Mouse (Mus musculus) limb, embryonic 14.5 days (tissue): Measurements from ENCODE around the gene Cabp2. TPM values are rescaled to one million over a fixed set of nuclear protein-coding genes. Genes with fewer than 3 reads are reported as not detected.

Experiments used
- ATAC-seq: fragments of 200-750 bp; cut with Nextera tagmentation; 2 replicates; pipeline ENCODE4 v1.8.0; 2017; ENCODE audit warnings: low read depth, moderate number of reproducible peaks, moderate TSS enrichment; ENCODE audit not compliant: low FRiP score
- DNase-seq: peaks from one replicate; pipeline ENCODE4 v3.0.0-alpha.2; 2015; ENCODE audit warnings: low spot score
- H3K27ac ChIP-seq: fragments of 300-500 bp; sonication (generic); replicated peaks from 2 replicates; pipeline ENCODE4 v1.5.1; 2014; ENCODE audit warnings: low read depth, mild to moderate bottlenecking, low read length, moderate library complexity, mixed read lengths
- H3K27me3 ChIP-seq: fragments of 300-500 bp; sonication (generic); 2 replicates; pipeline ENCODE4 v1.6.1; 2014; ENCODE audit warnings: low read length, mixed read lengths; ENCODE audit not compliant: control insufficient read depth, insufficient read depth
- H3K36me3 ChIP-seq: fragments of 300-500 bp; sonication (generic); 2 replicates; pipeline ENCODE4 v1.6.1; 2014; ENCODE audit warnings: mild to moderate bottlenecking, low read length, moderate library complexity, mixed read lengths; ENCODE audit not compliant: control insufficient read depth, insufficient read depth
- H3K4me1 ChIP-seq: fragments of 300-500 bp; sonication (generic); 2 replicates; pipeline ENCODE4 v1.6.1; 2014; ENCODE audit warnings: antibody characterized with exemption, low read length, mixed read lengths; ENCODE audit not compliant: control insufficient read depth, insufficient read depth
- H3K4me2 ChIP-seq: fragments of 300-500 bp; sonication (generic); replicated peaks from 2 replicates; pipeline ENCODE4 v1.6.1; 2014; ENCODE audit warnings: low read depth, mild to moderate bottlenecking, low read length, moderate library complexity; ENCODE audit not compliant: severe bottlenecking
- H3K4me3 ChIP-seq: fragments of 300-500 bp; sonication (generic); replicated peaks from 2 replicates; pipeline ENCODE4 v1.5.1; 2014; ENCODE audit warnings: low read length
- H3K9ac ChIP-seq: fragments of 300-500 bp; sonication (generic); 2 replicates; pipeline ENCODE4 v1.6.1; 2014; ENCODE audit warnings: mild to moderate bottlenecking, low read depth, low read length, moderate library complexity; ENCODE audit not compliant: severe bottlenecking
- H3K9me3 ChIP-seq: fragments of 300-500 bp; sonication (generic); 2 replicates; pipeline ENCODE4 v1.6.1; 2016; ENCODE audit warnings: low read length; ENCODE audit not compliant: control insufficient read depth
- POLR2A ChIP-seq: fragments of 200-500 bp; IDR thresholded peaks from 2 replicates; pipeline ENCODE4 v1.8.0; 2012; ENCODE audit warnings: inconsistent platforms, mild to moderate bottlenecking, moderate library complexity, borderline replicate concordance; ENCODE audit not compliant: insufficient read depth, insufficient read length; ENCODE audit errors: extremely low read depth
- WGBS: fragments of 180-500 bp; shearing (Covaris S2); extraction: QIAGEN DNeasy Blood & Tissue Kit; methylation state at CpG from one replicate; pipeline ENCODE4 v1.1.7; 2014; 5-methylcytosine and 5-hydroxymethylcytosine counted together
- polyA plus RNA-seq, 2 experiments: library from polyadenylated mRNA; depleted of rRNA in 1 of 2; stranded (reverse) in 1 of 2; unstranded in 1 of 2; fragments of >200 nt; fragmentation: Nextera tagmentation in 1 of 2; extraction: Ambion mirVana in 1 of 2; gene quantifications; 2 replicates each; pipeline versions ENCODE4 v1.2.1 to v1.2.3; 2012 to 2014

Gene Cabp2
- polyA plus RNA-seq, 2 experiments, result not detected

DNA sequence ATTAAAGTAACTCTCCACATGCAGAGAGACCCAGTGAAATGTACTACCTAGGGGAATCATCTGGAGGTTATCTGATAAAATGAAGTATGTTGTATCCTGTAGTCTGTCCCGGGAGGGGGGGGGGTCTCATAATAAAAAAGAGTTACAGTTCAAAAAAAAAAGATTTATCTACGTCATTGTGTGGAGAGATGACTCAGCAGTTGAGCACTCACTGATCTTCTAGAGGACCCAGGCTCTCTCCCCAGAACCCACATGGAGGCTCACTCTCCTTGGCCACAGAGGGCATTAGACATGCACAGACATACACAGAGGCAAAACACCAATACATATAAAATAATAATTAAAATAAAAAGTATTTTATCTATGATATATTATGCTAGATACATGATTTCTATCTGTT lies 10.0 kb downstream of the Cabp2 start:
- Histone ChIP-seq H3K4me2 (no peak overlapping the region), H3K36me3 (no peaks in the 10 kb centered on the region), H3K4me3 (no peak overlapping the region), H3K9ac (no peak overlapping the region), H3K27me3 (no peaks in the 10 kb centered on the region), H3K4me1 (peaks cover 4% of the 10 kb centered on the region), H3K27ac (no peak overlapping the region), H3K9me3 (no peaks in the 10 kb centered on the region)
- ATAC-seq (no peak), DNase-seq (no peak)
- no peak for TF ChIP-seq POLR2A
- 71% methylated on average over 2 of the region's 2 CpGs for WGBS

- ATAC-seq (no peak), DNase-seq (no peak)
- Histone ChIP-seq H3K9ac (no peak overlapping the region), H3K27me3 (no peaks in the 10 kb centered on the region), H3K27ac (no peak overlapping the region), H3K4me2 (no peak overlapping the region), H3K4me3 (no peak overlapping the region), H3K36me3 (no peaks in the 10 kb centered on the region), H3K4me1 (peaks cover 9% of the 10 kb centered on the region), H3K9me3 (no peaks in the 10 kb centered on the region)
- 60% methylated on average over 3 of the region's 3 CpGs for WGBS
- TF ChIP-seq POLR2A, result no peak
These were observed 11.4 kb downstream of the Cabp2 start for GRCm38 (mm10) chr19:4092750-4093149.

DNA sequence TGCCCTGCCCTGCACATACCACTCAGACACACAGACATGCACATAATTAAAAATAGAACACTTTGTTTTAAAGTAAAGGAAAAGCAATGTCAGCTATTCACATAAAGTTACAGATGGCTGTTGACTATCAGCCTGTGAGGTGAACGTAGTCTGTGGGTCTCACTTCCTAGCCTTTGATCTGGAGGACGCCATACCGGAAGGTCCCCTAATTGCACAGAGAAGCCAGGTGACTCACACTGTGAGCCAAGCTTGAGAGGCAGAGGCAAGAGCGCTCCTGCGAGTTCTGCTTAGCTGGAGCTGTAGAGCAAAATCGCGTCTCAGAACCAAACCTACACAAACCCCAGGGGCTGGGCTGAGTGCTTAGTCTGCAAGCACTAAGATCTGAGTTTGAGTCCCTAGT lies 12.4 kb downstream of the Cabp2 start:
- no peak overlapping the region for H3K27ac ChIP-seq
- H3K9ac ChIP-seq, result no peak overlapping the region
- no peaks in the 10 kb centered on the region for H3K9me3 ChIP-seq
- no peak for DNase-seq
- no peak overlapping the region for H3K4me3 ChIP-seq
- H3K36me3 ChIP-seq, result no peaks in the 10 kb centered on the region
- H3K4me1 ChIP-seq, result peaks cover 11% of the 10 kb centered on the region
- H3K4me2 ChIP-seq, result no peak overlapping the region
- no peak for TF ChIP-seq POLR2A
- 36% methylated on average over 7 of the region's 7 CpGs for WGBS
- H3K27me3 ChIP-seq, result no peaks in the 10 kb centered on the region
- ATAC-seq, result no peak

GRCm38 (mm10) chr19:4094348-4094747 lies 13.0 kb downstream of the Cabp2 start:
- Histone ChIP-seq H3K27me3 (0 out of 2 replicates have a peak, but pooled peaks cover 3% of the 10 kb centered on the region), H3K9ac (no peak overlapping the region), H3K9me3 (no peaks in the 10 kb centered on the region), H3K4me2 (no peak overlapping the region), H3K4me3 (no peak overlapping the region), H3K36me3 (no peaks in the 10 kb centered on the region), H3K4me1 (peaks cover 15% of the 10 kb centered on the region), H3K27ac (no peak overlapping the region)
- DNase-seq, result no peak
- no peak for TF ChIP-seq POLR2A
- no peak for ATAC-seq
- WGBS, result 60% methylated on average over 3 of the region's 3 CpGs

DNA sequence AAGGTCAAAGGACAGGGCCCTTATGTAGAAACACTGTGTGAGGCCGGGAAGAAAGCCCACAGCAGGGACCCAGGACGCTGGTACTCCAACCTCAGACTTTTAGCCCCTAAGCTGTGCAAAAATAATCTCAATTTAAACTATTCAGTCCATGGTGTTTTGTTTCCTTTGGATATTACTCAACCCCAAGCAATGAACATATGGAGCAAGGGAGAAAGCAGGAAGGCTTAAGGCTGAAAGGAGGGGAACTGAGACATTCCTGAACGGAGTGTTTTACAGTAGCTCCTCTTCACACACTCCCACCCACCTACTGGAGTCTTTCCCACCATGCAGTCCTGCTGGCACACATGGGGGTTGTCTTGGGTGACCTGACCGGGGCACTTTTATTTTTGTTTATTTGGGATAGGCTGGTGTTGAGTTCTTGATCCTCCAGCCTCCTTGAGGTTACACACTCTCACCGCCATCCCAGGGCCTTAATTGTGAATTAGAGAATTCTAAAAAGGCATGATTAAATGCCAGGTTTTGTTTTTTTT lies 13.5 kb downstream of the Cabp2 start:
- no peaks in the 10 kb centered on the region for H3K9me3 ChIP-seq
- no peak overlapping the region for H3K9ac ChIP-seq
- H3K4me2 ChIP-seq, result no peak overlapping the region
- H3K27ac ChIP-seq, result no peak overlapping the region
- H3K36me3 ChIP-seq, result no peaks in the 10 kb centered on the region
- DNase-seq (no peak), ATAC-seq (no peak)
- H3K4me3 ChIP-seq, result no peak overlapping the region
- H3K4me1 ChIP-seq, result peaks cover 20% of the 10 kb centered on the region
- H3K27me3 ChIP-seq, result peaks cover 7% of the 10 kb centered on the region; the same call in 1 of the 2 replicates
- 74% methylated on average over 5 of the region's 5 CpGs for WGBS
- TF ChIP-seq POLR2A, result no peak

- H3K9me3 ChIP-seq, result no peaks in the 10 kb centered on the region
- H3K9ac ChIP-seq, result no peak overlapping the region
- DNase-seq, result no peak
- no peak overlapping the region; the same call in 1 of the 2 replicates for H3K4me2 ChIP-seq
- no peak for TF ChIP-seq POLR2A
- no peak for ATAC-seq
- peaks cover 17% of the 10 kb centered on the region; the same call in 1 of the 2 replicates for H3K27me3 ChIP-seq
- no peak overlapping the region for H3K4me3 ChIP-seq
- no peak overlapping the region for H3K27ac ChIP-seq
- no peaks in the 10 kb centered on the region for H3K36me3 ChIP-seq
- 57% methylated on average over 3 of the region's 3 CpGs for WGBS
- H3K4me1 ChIP-seq, result peaks cover 25% of the 10 kb centered on the region
These were observed 14.4 kb downstream of the Cabp2 start for GRCm38 (mm10) chr19:4095802-4096201.
